Mouse (Mus musculus) Muller cell, postnatal 12 days (primary cell): ENCODE data around the gene Gm13199.

Source experiments
- DNase-seq: peaks from one replicate; pipeline ENCODE4 v3.0.0-alpha.2; 2015; ENCODE audit errors: inconsistent ontology term

Gene Gm13199

GRCm38 (mm10) chr2:5822449-5822848 is 40.3 kb downstream of the Gm13199 start:
- DNase-seq = no peak

GRCm38 (mm10) chr2:5821264-5821663 is 41.5 kb downstream of the Gm13199 start:
- no peak for DNase-seq
